Mouse (Mus musculus) heart, adult 8-10 months (tissue): Measurements from ENCODE around the gene Igsf9. TPM values are rescaled to one million over a fixed set of nuclear protein-coding genes. Genes with fewer than 3 reads are reported as not detected.

Source experiments
- DNase-seq: peaks from one replicate; pipeline ENCODE4 v3.0.0; 2022; ENCODE audit warnings: low spot score
- total RNA-seq, 4 experiments: library from RNA; stranded (reverse); gene quantifications; 2 replicates each; pipeline ENCODE4 v1.2.4; 2022

Gene Igsf9
- total RNA-seq, 4 experiments from 2014 or later, result 0.12 to 0.87 (median 0.78) TPM

DNA sequence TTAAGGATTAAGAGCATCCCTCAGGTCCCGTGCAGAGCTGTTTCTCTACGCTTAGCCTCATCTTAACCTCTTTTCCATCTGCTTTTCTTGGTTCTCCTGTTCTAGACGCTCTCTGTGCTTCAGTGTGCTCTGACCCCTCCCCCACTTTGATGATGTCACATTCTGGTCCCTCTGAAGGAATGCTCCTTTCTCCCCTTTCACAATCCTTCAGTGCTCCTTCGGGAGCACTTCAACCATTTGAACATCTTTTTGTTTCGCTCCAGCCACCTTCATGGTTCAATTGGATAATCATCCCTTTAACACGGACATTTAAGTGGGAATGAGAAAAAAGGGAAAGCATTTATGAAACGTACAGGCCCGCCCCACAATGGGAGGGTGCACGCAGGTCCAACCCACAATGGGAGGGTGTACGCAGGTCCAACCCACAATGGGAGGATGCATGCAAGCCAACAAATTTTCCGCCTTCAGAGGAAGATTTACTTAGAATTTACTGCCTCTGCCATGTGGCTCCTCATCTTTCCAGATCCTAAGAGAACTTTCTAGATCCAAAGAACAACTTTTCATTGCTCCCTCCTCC is 13.2 kb upstream of the Igsf9 start:
- DNase-seq, result no peak

DNA sequence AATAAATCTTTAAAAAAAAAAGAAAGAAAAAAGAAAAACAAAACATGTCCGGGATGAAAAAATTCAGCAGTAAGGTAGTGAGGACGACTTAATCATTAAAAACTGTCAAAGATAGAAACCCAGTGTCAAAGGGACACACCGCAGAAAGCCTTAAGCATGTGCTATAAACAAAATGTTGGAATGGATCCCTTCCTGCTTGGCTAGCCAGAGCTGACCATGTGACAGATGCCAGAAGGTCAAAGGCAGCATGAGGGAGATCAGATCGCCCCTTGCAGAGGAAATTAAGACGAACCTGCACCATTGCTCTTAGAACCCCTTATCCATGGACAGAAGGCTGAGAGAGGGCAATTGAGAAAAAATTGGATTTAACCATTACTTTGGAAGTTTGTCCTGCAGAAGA is 12.2 kb upstream of the Igsf9 start:
- DNase-seq, result no peak

DNA sequence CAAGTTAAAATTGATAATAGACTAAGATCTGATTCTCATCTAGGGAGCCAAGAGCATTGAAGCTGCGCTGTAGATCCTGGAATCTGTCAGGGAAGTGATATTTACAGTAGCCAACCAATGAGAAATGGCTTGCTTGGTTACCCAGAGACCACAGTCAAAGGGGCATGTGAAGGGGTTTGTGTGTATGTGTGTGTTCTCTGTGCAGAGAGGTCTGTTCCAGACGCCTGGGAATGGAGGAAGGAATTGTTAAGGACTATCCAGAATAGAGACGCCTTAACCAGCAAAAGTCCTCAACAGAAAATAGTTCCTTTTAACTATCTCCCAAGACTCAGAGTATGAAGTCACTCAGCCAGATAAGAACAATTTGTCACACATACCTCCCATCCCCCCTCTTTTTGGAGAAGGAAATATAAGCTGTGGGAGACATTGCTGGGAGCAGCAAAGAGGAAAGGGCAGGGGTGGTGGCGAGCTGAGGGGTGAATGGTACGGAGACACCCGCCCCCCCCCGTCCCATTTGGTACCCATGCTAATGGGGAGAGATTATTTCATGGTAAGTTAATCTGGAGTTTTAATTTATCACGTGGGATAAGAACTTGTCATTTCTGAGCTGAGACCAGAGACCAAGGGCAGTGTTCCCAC is 11.7 kb upstream of the Igsf9 start:
- peak; percentile 33 for DNase-seq

DNA sequence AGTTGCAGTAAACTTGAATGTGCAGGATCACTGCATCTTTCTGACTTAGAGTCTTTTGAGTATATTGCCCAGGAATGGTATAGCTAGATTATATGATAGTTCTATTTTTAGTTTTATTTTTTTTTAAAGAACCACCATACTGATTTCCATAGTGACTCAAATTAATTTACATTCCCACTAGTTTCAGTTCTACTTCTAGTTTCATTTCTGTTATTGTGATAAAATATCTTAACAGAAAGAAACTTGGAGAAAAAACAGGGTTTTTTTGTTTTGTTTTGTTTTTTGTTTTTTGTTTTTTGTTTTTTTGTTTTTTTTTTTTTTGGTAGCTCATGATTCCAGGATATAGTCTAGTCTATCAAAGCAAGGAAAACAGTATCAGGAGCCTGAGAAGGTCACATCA is 8.7 kb upstream of the Igsf9 start:
- no peak for DNase-seq

DNA sequence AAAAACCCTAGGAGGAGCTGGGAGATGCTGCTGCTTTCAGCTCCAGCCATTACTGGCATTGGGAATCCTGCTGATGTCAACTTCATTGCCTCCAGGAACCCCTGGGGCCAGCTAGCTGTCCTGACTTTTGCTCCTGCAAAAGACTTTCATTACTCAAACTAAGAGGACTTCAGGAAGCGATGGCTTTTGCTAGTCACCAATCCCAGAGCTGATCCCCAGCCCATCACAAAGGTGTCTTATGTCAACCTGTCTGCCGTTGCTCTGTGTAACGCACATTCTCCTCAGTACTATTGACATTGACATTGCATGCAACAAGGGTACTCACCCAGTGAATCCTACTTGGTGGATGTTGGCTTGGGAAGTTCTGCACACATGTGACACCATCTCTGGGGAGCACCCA is 7.4 kb upstream of the Igsf9 start:
- DNase-seq, result no peak

DNA sequence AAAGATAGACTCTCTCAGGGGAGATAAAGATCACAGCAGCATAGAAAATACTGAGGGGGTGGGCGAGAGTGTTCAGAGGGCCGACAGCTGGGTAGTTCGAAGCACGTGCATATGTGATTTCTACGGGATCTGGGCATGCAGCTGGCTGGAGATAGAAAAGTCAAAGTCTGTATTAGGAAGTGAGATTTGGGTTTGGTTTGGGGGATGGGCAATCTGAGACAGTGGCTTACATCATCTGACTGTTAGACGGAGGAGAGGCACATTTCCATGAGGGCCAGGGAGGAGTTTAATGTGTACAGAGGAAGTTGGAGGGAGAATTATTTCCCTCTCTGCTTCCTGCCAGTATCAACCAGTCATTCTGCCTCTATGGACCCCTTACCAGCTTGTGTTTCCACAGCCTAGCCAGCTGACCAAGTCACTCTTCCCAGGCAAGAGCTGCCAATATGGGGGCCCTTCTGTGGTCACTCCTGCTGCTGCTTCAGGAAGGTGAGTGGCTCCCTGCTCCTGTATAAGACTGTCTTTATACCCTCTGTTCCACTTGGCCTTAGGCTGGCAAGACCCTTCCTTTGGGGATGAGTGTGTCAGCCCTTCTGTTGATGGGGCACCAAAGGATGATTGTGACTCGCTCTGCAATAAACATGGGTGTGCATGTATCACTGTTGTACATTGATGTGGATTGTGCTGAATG is 6.4 kb upstream of the Igsf9 start, which contains the start of gene Slamf9:
Slamf9 (plus strand) TSS at position 305 of the 688 bp plus-strand sequence.
- DNase-seq, result peak; percentile 33

DNA sequence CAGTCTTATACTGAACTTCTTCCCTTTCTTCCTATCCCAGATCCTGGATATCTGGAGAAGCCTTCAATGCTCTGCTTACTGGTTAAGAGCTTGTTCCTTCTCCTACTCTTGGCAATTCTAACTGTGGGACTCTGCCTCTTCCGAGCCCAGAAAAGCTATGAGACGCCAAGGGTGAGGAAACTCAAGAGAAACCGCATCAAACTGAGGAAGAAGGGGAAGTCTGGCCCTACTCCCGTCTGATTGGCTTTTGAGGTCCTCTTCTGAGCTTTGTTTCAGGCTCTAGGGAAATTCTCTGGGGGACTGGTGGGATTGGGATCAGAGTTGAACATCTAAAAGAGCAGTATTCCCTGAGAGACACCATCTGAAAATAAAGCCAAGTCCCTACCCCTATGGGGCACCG is 3.6 kb upstream of the Igsf9 start:
- DNase-seq, result no peak

DNA sequence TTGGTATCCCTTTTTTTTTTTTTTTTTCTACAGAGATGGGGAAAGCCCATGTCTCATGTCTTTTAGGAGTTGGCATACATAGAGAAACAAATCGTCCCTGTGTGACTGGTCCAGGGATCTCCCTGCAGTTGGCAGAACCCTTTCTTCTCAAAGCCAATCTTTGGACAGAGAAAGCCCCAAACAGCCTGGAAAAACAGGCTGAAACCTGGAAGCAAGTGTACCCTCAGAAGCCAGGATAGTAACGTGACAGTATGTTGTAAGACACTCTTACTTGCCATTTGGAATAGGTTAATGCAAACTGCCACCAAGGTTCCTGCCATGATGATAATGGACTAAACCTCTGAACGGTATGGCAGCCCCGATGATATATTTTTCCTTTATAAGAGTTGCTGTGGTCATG is 1.2 kb upstream of the Igsf9 start:
- no peak for DNase-seq

DNA sequence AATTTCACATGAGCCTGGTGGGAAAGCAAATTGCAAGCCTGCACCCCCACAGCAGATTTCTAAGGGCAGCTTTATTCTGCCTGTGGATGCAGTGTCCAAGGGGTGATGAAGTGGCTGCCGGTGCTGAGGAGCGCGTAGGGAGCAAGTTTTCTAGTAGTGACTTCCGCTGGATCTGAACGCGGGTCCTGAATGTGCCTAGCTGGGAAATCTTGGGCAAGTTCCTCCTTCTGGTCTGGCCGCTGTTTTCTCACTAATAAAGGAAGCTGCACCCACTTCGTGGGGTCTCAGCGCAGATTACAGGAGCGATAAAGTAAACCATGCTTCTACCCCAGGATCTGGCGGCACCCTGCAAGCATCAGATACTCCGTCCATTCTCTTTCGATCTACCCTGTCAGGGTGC is 477 bp upstream of the Igsf9 start:
- no peak for DNase-seq

DNA sequence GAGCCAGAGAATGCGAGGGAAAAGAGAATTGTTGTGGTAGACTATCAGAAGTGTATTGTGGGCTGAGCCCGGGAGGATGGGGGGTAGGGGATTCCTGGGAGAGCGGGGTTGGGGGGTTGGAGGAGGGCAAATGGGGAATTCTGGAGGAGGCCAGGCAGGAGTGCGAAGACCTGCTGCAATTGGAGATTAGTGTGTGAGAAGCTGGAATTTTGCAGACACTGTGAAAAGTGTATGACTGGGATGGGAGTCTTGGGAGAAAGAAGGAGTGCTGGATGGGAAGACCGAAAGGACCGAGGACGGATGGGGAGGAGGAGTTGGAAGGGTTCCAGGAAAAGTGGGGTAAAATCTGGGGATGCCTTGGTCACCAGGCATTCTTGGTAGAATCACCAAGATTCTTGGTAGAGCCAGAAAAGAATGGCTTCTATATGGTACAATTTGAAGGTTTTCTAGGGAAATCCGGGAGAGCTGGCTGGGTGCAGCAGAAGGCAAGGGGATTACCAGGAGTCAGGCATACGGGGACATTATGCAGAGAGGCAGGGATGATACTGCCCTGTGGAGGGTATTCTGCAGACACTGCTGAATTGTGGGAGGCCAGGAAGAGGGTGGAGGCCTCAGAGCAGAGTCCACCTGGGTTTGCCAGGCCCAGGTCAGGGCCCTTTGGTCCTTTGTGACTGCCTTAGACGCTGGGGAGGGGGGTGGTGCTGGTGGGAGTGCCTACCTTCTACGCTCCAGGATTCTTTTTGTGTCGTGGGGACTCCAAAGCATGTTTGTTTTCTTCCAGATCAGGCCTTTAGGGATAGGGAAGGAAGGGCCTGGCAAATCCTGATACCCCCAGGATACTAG is 1.2 kb downstream of the Igsf9 start:
- DNase-seq, result no peak

DNA sequence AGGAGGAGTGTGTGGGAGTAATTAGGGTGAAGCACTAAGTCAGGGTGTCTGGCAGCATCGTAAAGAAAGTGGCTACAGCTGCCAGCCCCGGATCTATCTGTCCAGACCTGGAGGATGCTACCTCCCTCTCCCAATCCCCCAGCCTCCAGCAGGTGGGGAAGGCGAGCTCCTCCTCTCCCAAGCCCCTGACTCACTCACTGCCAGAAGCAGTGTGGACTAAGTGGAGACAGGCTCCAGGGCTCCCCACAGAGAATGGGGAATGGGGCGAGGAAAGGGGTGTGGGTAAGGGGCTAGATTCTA is 1.7 kb downstream of the Igsf9 start:
- no peak for DNase-seq

DNA sequence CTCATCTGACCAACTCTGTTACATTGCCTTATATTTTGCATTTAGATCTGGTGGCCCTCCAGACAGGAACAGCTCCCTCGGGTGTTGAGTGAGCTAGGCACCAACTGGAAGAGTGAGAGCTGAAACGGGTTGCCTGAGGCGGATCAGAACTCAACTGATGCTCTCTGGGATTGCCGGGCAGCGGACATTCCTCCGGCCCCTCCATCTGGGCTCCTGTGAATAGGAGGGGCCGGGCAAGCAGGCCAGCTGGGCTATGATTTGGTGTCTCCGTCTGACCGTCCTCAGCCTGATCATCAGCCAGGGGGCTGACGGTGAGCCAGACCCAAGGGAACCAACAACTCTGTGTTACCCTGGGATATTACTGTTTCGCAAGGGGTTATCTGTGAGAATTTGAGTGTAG is 2.6 kb downstream of the Igsf9 start:
- DNase-seq, result no peak

DNA sequence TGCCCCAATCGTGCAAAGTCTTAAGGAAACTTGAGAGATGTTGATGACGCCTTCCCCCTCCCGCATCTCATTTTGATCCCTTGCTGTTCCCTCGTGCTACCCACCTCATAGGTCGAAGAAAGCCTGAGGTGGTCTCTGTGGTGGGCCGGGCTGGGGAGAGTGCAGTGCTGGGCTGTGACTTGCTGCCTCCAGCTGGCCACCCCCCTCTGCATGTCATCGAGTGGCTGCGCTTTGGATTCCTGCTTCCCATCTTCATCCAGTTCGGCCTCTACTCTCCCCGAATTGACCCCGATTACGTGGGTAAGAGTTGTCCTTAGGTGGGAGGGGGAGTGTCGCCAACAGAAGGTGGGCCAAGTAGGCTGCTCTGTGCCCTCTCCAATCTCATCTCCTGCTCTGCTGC is 3.1 kb downstream of the Igsf9 start:
- no peak for DNase-seq

DNA sequence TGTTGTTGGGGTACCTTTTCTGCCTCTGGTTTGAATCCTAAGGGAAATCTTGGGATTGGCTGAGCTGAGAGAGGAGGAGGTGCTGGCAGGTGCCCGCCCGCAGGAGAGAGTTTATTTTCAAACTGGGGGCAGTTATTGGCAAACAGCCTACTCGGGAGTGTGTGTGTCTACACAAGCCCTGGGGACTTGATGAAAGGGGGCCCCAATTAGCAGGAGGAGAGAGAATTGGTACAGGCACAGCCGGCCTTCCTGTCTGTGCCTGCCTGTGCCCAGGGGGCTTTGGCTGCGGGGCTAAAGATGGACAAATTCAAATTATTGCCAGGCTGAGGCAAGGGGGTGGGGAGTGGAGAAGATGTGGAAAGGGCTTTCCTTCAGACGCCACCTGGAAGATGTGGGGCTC is 4.2 kb downstream of the Igsf9 start:
- no peak for DNase-seq

DNA sequence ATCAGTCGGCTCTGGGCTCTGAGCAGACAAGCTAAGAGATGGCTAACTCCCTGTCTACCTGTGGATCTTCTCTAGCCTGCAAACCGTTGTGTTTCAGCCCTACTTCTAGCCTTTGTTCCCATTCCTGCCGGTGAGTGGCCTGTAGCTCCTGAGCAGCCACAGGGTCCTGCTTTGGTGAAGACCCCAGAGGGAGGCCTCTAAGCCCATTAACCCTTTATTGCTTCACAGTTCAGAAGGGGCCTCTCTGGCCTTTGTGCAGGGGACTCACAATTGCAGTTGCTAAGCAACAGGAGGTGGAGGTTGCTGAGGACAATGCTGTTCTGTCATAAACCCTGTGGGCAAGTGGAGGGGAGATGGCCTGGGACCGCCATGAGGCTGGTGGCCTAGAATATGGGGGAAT is 4.6 kb downstream of the Igsf9 start:
- DNase-seq, result no peak

DNA sequence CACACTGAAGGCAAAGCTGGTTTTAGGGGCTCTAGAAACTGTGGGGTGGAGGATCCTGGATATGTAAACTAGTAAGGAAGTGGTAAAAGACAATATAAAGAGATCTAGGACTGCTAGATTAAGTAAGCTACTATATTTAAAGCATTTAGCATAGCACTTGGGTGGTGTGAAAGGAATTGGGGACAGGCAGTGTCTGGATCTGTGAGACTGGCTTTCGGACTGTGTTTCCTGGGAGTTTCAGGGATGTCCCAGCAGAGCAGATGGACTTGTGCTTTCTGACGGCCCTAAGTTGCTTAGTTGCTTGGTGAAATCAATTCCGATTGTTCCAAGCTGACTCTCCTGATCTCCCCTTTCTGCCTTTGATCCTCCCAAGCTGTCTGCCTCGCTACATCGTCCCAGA is 5.1 kb downstream of the Igsf9 start:
- no peak for DNase-seq

DNA sequence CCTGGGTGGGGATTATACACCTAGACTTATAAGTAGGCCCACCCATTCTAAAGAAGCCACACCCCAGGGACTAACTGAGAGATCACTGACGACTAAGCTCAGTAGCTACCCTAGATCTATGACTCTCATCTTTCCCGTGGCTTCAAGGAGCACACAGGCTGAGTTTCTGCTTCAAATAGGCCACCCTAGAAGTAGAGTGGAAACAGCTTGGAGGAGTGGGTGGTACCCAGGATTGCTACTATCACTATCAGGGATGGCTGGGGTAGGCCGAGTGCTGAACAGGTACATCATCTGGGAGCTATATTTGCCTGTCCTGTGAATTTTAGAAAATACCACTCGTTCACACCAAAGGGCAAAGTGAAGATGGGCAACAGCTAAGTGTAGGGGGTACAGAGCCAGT is 6.3 kb downstream of the Igsf9 start:
- no peak for DNase-seq

DNA sequence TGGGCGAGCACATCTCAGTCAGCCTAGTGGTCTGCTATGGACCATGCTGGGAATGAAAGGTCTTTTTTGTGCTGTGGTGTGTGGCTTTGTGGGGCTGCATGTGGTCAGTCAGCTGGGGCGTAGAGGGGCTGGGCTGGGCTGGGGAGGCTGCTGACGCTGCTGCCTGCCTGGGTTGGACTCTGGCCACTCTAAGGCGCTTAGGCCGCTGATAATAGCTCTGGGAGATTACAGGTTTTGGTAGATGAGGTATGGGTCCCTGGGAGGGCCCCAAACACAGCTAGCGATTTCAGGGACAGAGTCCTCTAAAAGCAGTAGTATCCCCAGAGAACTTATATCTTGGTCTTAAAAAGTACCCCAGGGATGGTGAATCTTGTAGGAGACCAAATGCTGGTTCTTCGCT is 7.2 kb downstream of the Igsf9 start:
- no peak for DNase-seq

DNA sequence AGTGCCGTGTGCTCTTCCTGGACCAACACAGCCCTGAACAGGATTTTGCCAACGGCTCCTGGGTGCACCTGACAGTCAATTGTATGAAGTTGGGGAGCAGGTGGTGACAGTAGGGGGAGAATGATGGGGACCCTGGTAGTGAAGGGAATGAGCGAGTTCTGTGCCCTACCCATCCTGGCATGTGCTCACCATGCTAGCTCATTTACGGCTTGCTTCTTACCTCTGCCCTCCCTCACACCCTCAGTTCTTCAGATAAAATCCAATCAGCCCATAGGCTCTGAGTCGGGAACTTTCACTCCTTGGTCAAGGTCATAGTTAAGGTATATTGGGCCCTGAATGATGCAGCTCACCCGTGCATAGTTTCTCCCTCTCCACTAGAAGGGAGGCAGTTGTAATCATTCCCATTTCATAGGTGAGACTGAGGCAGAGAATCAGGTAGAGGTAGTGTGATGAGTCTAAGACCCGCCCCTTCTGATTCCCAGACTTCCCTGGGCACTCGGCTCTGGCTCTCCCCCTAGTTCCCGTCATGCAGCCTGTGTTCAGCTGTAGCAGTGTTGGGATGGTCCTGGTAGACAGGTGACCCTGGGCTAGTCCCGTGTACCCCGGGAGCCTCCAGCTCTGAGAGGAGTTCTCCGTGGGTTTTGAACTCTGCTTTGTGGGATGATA is 8.1 kb downstream of the Igsf9 start:
- DNase-seq, result no peak

DNA sequence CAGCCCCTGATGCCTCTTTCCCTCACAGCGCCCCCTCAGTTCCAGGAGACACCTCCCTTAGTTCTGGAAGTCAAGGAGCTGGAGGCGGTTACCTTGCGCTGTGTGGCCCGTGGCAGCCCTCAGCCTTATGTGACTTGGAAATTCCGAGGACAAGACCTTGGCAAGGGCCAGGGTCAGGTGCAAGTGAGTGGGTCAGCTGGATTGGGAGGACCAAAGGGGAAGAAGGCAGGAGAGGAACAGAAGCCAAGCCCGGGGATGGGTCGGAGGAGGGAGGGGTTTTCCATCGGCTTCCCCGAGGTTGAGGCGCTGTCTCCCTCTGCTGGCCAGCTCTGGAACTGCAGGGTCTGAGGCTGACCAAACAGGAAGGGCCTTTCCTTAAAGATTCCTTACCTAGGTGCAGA is 8.7 kb downstream of the Igsf9 start:
- DNase-seq, result peak; percentile 92

DNA sequence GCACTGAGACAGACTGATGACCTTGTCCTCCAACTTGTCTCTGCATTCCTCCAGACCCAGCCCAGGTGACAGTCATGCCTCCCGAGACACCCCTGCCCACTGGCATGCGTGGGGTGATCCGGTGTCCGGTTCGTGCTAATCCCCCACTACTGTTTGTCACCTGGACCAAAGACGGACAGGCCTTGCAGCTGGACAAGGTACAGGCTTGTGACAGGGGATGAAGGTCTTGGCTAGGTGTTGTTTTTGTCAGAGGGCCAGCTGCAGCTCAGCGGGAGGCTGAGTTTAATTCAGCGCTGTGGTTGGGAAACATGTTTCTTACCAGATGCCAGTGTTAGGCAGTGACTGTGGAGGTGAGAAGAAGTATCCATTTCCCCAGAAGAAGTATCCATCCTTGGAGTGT is 10.5 kb downstream of the Igsf9 start:
- DNase-seq, result no peak

DNA sequence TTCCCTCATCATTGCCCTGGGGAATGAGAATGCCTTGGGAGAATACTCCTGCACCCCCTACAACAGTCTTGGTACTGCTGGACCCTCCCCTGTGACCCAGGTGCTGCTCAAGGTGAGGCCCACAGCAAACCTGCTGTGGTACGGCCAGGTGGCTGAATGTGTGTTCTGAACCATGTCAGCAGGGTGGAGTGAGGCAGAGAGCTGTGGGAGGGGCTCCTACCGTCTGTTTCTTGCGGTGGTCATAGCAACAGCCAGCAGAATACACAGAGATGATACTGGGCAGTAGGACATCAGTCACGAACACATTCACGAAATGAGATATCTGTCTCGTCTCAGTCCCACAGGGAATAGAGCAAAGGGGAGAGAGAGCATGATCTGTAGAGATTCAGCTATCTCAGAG is 11.9 kb downstream of the Igsf9 start:
- no peak for DNase-seq
